Mouse (Mus musculus): Measurements from ENCODE around the gene Krtap28-10. TPM values are rescaled to one million over a fixed set of nuclear protein-coding genes. Genes with fewer than 3 reads are reported as not detected.
A peak's percentile ranks its signal among the peaks of the same experiment; 100 is the strongest.

The Krtap28-10 gene
- not detected for total RNA-seq (2021)
- long read RNA-seq, experiment 1: 0 reads
- long read RNA-seq, experiment 2: 0 reads

DNA sequence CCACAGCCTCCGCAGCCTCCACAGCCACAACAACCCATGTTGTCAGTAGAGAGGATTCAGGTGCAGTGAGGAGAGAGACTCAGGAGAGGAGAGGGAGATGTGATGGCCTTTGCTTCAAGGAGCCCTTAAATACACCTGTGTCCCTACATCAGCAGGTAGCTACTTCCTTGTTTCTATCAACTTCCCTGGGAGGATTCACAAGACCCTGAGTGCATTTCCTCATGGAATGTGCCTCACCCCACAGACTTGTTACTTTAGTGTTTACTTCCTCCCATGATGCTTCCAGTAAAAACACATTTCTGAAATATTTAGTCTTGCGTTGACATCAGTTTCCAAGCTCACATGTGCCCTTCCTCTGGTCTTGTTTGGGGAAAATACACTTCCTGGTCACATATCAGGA lies at the start of gene Krtap28-10:
Gene Krtap28-10 (minus strand): TSS at position 101 of the 400 bp plus-strand sequence.
- intact Hi-C loops (cut with DNase I): no loop called here
- DNase-seq (ENCODE audit: low spot score in 2 of 2): no peak

DNA sequence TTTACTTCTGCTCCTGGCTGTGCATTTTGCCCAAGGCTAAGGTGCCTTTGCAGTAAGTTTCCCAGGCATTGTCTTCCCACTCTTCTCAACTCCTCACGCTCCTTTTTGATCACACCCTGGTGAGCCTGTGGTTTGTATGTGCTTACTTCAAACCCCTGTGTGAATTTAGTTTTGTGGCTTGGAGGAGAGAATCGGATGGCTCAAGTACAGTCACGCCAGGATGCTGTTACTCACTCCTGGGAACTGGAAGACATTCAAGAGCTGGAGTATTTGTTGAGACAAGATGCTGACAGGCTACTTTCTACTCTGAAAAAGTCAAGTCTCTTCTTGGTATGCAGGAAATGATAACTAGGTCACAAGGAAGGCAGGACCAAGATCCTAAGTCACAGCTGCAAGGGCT lies 49.0 kb upstream of the Krtap28-10 start:
- intact Hi-C loops (cut with DNase I): no loop called here
- DNase-seq (ENCODE audit: low spot score in 2 of 2): no peak

DNA sequence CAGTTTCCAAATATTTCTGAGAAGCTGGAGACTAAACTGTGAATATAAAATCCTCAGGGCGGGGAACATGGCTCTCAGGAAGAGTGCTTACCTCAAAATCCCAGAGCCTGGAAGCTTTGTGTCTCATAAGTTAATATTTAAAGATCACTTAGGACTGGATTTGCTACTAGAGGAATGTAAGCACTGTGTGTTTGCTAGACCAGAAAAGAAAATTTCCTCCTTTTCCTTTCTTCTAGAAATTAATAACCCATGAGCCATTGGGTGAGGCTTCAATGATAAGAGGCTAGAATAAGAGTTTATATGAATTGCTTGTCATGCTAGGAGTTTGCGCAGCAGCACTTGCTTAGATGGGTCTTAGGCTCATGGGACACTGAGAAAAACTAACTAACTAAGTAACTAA lies 42.5 kb upstream of the Krtap28-10 start:
- intact Hi-C loops (cut with DNase I): no loop called here
- DNase-seq (ENCODE audit: low spot score in 2 of 2): no peak

DNA sequence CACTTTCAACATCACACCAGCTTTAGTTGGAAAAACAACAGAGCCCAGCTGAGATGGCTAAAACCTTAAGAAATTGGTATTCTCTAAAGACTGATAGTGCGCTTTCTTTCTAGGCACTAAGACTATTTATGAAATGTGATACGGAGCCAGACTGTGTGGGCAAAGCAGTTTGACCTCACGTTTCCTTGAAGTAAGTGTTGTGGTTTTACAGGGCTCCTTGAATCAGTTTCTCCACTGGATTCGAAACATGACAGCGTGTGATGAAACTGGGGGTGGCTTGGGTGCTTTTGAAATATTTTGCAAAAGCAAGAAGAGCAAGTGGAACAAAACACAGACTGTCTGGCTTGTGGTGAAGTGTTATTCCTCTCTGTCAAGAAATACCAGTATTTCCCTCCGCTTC lies 34.7 kb upstream of the Krtap28-10 start:
- intact Hi-C loops (cut with DNase I): loop anchor here (2.0 to 10.0 kb wide), 2 partner anchors 290 to 522 kb away; no protein-coding TSS in a partner anchor
- peak in 1 of 2 experiments; percentile 25 for DNase-seq (ENCODE audit: low spot score in 2 of 2)

DNA sequence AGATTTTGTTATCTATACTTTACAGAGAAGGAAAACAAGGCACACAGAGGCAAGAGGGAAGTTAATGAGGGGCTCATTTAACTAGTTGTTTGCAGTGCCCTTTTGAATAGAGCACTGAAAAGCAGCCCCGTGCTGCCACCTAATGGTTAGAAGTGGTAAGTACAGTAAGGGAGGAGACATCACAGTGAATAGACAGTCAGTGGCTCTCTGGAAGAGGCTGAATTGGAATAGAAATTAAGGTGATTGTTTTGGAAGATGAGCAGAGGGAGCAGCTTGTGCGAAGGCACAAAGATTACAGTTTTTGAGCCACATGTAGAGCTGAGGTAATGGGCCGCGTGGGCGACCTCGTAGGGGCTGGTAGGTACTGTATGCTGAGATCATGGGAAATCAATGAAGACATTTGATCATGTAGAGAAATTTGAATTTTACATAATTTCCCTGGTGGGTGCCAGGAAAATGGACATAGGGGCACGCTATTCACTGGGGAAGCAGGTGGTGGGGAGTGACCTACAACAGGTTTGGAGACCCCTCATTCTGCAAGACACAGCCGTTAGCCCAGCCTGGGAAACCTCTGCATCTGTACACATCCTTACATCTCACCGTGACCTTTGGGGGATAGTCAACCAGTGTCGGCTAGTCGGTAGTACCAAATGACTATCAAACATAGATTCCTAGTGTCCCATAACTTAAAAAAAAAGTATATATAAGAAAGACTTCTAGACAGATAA lies 34.1 kb upstream of the Krtap28-10 start:
- intact Hi-C loops (cut with DNase I): loop anchor here (2.0 to 10.0 kb wide), 2 partner anchors 290 to 522 kb away; no protein-coding TSS in a partner anchor
- DNase-seq (ENCODE audit: low spot score in 2 of 2): peak; percentile 57 to 64

DNA sequence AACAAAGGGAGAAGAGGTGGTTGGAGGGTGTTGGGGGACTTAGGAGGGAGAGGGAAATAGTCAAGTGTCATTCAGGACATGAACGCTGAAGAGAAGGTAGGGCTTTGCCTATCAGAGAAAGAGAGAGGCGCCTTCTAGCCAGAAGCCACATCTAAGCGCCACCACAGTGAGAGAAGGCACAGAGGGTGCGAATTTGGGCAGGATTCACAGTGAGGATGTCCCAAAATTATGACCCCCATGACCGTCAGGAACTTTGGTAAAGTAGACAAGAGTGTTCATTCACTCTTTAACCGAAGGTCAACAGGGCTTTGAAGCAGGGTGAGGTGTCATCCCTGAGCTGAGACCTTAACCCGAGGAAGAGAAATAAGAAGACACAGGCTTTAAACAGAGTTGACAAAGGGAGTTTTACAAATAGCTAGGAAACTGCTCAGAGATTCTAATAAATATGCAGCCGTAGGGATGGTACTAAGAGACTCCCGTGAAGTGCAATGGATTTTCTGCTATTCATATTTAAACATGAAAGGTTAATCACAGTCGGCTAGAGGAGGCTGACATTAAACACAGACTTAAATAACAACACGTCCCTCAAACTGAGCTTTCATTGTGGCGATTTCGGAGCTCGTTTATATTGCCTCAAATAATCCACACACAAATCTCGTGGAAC lies 33.4 kb upstream of the Krtap28-10 start:
- no peak for DNase-seq (ENCODE audit: low spot score in 2 of 2)
- intact Hi-C loops (cut with DNase I): loop anchor here (2.0 to 10.0 kb wide), 2 partner anchors 289 to 521 kb away; no protein-coding TSS in a partner anchor

DNA sequence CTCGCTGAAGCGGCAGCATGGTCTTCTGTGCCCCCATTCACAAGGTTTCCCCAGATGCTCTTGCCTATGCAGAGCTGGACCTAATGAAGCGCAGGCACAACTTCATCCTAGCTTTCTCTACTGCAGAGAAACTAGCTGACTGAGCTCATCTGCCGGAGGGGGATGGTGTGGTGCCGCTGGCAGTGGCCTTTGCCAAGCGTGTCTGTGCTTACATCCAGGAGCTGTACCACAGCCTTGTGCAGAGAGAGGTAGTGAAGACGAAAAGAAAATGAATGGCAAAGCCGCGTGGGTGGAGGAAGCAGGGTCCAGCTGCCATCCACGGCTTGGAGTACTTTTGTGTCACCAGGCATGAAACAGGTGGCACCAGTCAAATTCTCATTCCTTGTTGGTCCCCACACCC lies 24.9 kb upstream of the Krtap28-10 start:
- peak in 1 of 2 experiments; percentile 17 for DNase-seq (ENCODE audit: low spot score in 2 of 2)
- intact Hi-C loops (cut with DNase I): loop anchor here (10.0 kb wide), 2 partner anchors 118 to 648 kb away; no protein-coding TSS in a partner anchor

DNA sequence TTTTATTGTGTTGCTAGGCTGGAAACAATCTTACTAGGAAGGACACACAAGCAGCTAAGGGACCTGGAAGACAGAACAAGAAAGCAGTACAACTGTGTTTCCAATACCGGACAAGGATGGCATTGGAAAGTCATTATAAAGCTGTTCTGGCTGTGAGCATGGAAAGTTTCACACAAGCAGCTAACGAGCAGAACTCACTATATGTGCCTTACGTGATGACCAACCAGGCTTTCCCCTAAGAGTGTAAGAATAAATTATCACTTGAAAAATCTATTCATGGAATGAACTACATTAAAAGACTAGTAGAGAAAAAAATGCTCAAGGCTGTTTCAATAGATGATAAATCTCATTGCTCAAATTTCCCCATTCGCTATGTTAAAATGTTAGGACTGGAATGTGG lies 24.3 kb upstream of the Krtap28-10 start:
- intact Hi-C loops (cut with DNase I): loop anchor here (10.0 kb wide), 2 partner anchors 118 to 648 kb away; no protein-coding TSS in a partner anchor
- no peak for DNase-seq (ENCODE audit: low spot score in 2 of 2)

DNA sequence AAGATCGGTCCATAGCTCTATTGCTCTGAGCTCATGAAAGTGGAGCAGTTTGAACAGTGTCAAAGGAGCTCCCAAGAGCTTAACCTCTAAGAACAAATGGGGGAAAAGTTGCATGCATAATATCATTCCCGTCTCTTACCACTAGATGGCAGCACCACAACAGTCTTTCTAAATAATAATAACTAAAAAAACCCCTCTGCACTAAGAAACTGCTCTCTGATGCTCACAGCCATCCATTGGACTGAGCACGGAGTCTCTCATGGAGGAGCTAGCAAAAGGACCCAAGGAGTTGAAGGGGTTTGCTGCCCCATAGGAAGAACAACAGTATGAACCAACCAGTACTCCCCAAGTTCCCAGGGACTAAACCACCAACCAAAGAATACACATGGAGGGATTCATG lies 22.6 kb upstream of the Krtap28-10 start:
- peak; percentile 8 to 12 for DNase-seq (ENCODE audit: low spot score in 2 of 2)
- intact Hi-C loops (cut with DNase I): loop anchor here (10.0 kb wide), 2 partner anchors 120 to 650 kb away; no protein-coding TSS in a partner anchor

DNA sequence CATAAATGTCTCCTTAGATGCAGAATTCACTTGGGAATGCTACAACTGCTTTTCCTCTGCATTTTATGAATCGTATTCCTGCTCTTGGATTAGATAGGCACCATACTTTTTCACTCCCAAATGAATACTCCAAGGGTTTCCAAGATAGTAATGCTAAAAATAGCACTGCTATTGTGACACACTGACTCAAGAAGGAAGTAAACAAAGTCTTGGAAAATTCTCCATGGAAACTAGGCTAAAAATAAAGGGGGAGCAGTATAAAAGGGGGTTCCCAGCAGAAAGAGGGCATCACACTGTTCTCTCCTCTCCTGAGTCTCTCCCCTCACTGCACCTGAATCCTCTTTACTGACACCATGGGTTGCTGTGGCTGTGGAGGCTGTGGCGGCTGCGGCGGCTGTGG lies 18.4 kb upstream of the Krtap28-10 start, which contains the start of gene Krtap28-13:
Gene Krtap28-13 (plus strand): TSS at position 288 of the 400 bp plus-strand sequence.
- DNase-seq (ENCODE audit: low spot score in 2 of 2): no peak
- intact Hi-C loops (cut with DNase I): loop anchor here (10.0 kb wide), 2 partner anchors 124 to 654 kb away; no protein-coding TSS in a partner anchor

DNA sequence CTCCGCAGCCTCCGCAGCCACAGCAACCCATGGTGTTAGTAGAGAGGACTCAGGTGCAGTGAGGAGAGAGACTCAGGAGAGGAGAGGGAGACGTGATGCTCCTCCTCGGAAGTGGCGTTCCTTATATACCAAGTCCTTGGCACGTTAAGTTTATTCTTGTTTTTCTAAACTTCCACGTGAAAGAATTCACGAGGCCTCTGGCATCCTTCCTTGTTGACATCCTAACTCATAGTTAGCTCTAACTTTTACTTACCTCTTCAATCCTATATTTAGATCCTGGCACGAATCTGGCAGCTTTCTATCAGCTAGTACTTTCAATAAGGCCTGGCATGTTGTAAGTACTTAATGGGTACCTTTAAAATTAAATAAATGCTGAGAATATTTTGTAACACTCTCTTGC lies 17.0 kb upstream of the Krtap28-10 start, which contains the start of gene A030005K14Rik:
Gene A030005K14Rik (minus strand): TSS at position 101 of the 400 bp plus-strand sequence.
- intact Hi-C loops (cut with DNase I): no loop called here
- no peak for DNase-seq (ENCODE audit: low spot score in 2 of 2)

DNA sequence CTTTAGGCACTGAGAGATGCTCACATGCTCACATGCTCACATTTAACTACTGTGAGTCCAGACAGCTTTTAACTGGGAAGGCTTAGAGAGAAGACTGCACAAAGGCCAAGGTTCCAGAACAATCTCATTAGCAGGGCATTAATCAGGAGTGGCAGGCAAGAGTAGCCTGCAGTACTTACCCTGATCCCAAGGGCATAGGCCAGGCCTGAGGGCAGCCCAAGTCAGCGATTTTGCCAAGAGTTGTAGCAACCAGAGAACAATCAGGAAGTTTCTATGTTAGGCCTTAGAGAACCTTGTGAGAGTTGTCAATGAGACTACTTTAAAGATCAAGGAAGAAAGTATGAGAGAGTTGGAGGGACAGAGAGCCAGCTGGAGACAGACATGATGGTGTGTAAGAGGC lies 16.2 kb upstream of the Krtap28-10 start:
- intact Hi-C loops (cut with DNase I): no loop called here
- no peak for DNase-seq (ENCODE audit: low spot score in 2 of 2)

DNA sequence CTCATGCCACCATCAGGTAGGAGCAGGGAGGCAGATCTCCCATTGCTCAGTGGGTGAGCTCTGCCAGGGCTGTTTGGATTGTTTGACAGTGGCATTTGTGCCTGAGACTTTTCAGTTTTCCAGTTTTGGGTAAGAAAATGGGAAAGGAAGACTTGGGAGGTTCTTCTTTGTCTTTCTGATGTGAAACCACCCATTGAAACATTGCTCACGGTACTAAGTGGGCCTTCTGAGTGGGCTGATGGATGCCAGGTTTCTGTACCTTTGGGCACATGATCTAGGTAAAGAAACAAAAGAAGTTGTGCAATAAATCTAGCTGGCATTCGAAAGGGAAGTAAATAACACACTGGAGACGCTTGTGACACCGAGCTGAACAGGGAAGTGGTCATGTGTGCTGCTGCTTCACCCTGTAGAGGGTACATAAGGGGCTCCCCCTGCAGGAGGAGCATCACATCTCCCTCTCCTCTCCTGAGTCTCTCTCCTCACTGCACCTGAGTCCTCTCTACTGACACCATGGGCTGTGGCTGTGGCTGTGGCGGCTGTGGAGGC lies 2.7 kb upstream of the Krtap28-10 start, which contains the start of gene Gm47969:
Gene Gm47969 (plus strand): TSS at position 51 of the 546 bp plus-strand sequence.
- intact Hi-C loops (cut with DNase I): no loop called here
- no peak for DNase-seq (ENCODE audit: low spot score in 2 of 2)

DNA sequence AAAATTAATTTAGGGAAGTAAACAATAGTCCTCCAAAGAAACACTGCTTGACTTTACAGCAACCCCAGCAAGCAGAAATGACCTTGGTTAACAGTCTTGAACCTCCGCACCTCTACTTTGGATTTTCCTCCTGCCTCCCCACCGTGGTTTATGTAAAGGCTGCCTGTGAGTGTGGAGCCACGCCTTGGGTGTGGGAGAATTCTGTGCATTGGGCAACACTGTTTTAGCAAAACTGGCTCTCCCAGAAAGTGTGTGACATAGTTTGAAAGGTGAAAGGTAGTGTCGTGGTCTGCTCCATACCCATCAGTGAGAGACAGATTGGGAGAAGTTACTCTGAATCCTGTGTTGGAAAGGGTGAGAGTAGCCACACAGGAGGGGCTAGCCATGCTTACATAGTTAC lies 3.2 kb downstream of the Krtap28-10 start:
- DNase-seq (ENCODE audit: low spot score in 2 of 2): no peak
- intact Hi-C loops (cut with DNase I): no loop called here

DNA sequence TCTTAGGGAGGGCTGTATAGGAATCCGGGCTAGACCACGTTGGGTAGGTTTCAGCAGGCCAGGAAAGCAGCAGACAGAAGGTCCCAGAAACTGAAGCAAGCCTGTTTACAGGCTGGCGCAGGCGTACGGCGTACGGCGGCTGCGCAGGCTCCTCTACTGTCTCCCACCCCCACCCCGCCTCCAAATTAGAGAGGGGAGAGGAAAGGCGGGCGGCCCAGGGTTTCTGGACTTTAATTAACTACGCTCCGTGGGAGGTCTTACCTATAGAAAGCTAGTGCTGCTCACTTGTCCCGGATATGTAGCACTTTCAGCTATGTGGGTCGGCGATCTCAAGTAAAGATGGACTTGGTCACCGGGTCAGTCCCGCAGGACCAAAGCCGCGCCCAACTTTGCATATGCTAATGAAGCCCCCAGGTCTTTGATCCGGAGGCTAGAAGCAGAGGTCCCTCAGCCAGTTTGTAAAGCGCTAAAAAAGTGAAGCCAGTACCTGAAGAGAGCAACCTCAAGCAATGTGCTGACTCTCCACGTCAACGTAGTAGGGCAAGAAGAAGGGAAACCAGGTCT lies 4.1 kb downstream of the Krtap28-10 start, which contains the start of gene Slc19a3:
Gene Slc19a3 (minus strand): TSS at position 340 of the 564 bp plus-strand sequence.
- peak; percentile 26 to 41 for DNase-seq (ENCODE audit: low spot score in 2 of 2)
- intact Hi-C loops (cut with DNase I): no loop called here

DNA sequence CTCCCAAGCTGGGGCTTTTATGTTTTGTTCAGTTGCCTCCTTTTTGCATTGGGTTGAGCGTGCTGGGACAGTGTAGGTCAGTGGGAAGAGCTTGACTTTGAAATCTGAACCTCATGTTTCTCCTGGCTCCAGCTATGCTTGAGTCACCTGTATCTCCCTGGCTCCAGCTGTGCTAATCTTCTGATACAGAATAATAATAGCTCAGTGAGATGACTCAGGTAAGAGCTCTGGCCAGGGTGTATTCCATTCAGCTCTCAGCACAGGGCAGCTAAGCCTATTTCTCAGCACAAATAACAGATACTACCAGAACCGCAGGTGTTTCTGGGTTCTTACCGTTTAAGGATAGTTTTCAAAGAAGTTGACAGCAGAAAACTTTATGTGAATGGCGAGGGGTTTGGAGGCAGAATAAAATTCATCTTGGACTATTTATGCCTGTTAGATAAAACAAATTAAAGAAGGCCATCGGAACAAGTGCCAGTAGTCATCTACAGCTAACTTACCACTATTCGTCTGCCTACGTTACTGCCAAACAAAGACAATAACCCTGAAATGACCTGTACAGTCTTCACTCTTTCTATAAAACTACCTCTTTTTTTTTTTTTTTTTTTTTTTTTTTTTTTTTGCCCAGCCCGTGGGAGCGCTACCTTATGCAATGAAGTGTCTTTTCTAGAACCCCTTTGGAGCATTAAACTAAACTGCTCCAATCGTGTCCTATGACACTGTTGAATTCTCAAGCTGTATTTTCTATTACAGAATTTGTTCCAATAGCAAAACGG lies 5.2 kb downstream of the Krtap28-10 start:
- DNase-seq (ENCODE audit: low spot score in 2 of 2): no peak
- intact Hi-C loops (cut with DNase I): no loop called here

DNA sequence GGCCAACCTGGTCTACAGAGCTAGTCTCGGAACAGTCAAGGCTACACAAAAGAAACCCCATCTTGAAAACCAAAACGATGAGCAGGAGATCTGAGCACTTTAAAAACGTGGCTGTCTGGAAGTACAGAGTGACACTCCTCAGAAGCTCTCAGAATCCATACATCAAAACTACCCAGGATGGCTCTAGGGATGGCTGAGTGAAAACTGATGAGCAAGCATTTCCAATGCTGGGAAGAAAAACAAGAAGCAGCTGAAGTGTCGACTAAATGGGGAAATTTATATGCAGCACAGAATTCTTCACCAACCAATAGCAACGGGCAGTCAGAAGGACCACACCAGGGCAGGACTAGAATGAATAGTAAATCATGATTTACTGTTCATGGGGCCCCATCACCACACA lies 7.8 kb downstream of the Krtap28-10 start:
- intact Hi-C loops (cut with DNase I): no loop called here
- no peak for DNase-seq (ENCODE audit: low spot score in 2 of 2)

DNA sequence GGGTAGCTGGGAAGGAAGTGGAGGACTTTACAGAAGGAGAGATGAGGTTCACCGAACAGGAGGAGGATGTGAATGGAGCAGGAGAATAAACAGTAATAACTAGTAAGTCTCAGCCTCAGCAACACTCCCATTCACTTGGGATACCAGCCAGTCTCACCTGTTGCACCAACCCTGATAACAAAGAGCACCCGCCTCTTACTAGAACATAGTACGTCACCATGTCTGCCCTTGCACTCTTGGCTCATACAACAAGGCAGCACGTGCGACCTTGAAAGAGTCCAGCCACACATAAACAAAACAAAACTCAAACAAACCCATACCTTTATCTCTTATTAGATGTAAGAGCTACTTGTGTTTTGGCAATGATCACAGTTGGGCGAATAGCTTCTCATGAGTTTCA lies 9.8 kb downstream of the Krtap28-10 start:
- intact Hi-C loops (cut with DNase I): no loop called here

DNA sequence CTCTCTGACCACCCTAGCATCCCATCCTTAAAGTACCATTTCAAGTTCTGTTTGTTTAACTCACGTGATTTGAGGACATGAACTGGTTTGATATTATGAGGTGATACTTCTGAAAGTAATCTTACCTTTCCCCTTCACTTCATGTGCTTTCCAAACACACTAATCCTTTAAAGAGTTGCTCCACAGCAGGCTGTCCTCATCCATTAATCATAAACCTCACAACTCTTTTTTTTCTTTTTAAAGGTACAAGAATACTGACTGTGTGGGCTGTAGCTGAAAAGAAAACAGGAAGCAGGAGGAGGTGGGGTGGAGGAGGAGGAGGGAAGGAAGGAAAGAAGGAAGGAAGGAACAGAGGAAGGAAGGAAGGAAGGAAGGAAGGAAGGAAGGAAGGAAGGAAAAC lies 10.3 kb downstream of the Krtap28-10 start:
- no peak for DNase-seq (ENCODE audit: low spot score in 2 of 2)
- intact Hi-C loops (cut with DNase I): no loop called here

More for the DNA sequence above, 9.8 kb downstream of the Krtap28-10 start:
- DNase-seq (ENCODE audit: low spot score in 2 of 2): no peak
